Mouse (Mus musculus) spleen, adult 18-20 months (tissue): Measurements from ENCODE around the gene Srsf5.

Experiments
- DNase-seq, 2 experiments: peaks; one replicate each; pipeline ENCODE4 v3.0.0; 2022; ENCODE audit warnings: mixed read lengths in 2 of 2

Gene Srsf5

GRCm38 (mm10) chr12:80998528-80999221 is 53.4 kb downstream of the Srsf5 start:
- peak; percentile 5 to 16 for DNase-seq
